Mouse (Mus musculus) cerebellum, adult 8-10 months (tissue): ENCODE measurements around the gene Pex5.

Experiments
- DNase-seq: peaks from one replicate; pipeline ENCODE4 v3.0.0; 2022

The Pex5 gene

GRCm38 (mm10) chr6:124353246-124353645, 61.6 kb downstream of the Pex5 start:
- no peak for DNase-seq
